Mouse (Mus musculus) liver, embryonic 12.5 days (tissue): ENCODE data around the gene Arhgef10l. TPM values are rescaled to one million over a fixed set of nuclear protein-coding genes. Genes with fewer than 3 reads are reported as not detected.

ENCODE experiments used
- ATAC-seq: fragments of 200-750 bp; cut with Nextera tagmentation; 2 replicates; pipeline ENCODE4 v1.8.0; 2017; ENCODE audit warnings: moderate number of reproducible peaks, mild to moderate bottlenecking, moderate library complexity
- H3K27ac ChIP-seq: fragments of 300-500 bp; sonication (generic); 2 replicates; pipeline ENCODE4 v1.5.1; 2016; ENCODE audit warnings: mild to moderate bottlenecking
- H3K27me3 ChIP-seq: fragments of 300-500 bp; sonication (generic); replicated peaks from 2 replicates; pipeline ENCODE4 v1.6.1; 2016; ENCODE audit warnings: mild to moderate bottlenecking, moderate library complexity
- H3K36me3 ChIP-seq: fragments of 300-500 bp; sonication (generic); 2 replicates; pipeline ENCODE4 v1.6.1; 2016; ENCODE audit warnings: mild to moderate bottlenecking, moderate library complexity
- H3K4me1 ChIP-seq: fragments of 300-500 bp; sonication (generic); 2 replicates; pipeline ENCODE4 v1.6.1; 2016
- H3K4me2 ChIP-seq: fragments of 300-500 bp; sonication (generic); 2 replicates; pipeline ENCODE4 v1.6.1; 2016; ENCODE audit warnings: mild to moderate bottlenecking, moderate library complexity
- H3K4me3 ChIP-seq: fragments of 300-500 bp; sonication (generic); 2 replicates; pipeline ENCODE4 v1.5.1; 2016; ENCODE audit warnings: mild to moderate bottlenecking, moderate library complexity
- H3K9ac ChIP-seq: fragments of 300-500 bp; sonication (generic); 2 replicates; pipeline ENCODE4 v1.6.1; 2016; ENCODE audit warnings: mild to moderate bottlenecking, moderate library complexity
- H3K9me3 ChIP-seq: fragments of 300-500 bp; sonication (generic); replicated peaks from 2 replicates; pipeline ENCODE4 v1.6.1; 2016; ENCODE audit warnings: mild to moderate bottlenecking, moderate library complexity
- WGBS: fragments of 180-500 bp; shearing (Covaris S2); methylation state at CpG from one replicate; pipeline ENCODE4 v1.1.7; 2016; ENCODE audit not compliant: insufficient replicate concordance; 5-methylcytosine and 5-hydroxymethylcytosine counted together
- polyA plus RNA-seq: library from polyadenylated mRNA; unstranded; fragments of >200 nt; fragmentation: Nextera tagmentation; extraction: Ambion mirVana; gene quantifications from 2 replicates; pipeline ENCODE4 v1.2.1, GENCODE M21; 2016

Arhgef10l gene
- polyA plus RNA-seq, 1 experiment from 2014 or later = 3.5 TPM

DNA sequence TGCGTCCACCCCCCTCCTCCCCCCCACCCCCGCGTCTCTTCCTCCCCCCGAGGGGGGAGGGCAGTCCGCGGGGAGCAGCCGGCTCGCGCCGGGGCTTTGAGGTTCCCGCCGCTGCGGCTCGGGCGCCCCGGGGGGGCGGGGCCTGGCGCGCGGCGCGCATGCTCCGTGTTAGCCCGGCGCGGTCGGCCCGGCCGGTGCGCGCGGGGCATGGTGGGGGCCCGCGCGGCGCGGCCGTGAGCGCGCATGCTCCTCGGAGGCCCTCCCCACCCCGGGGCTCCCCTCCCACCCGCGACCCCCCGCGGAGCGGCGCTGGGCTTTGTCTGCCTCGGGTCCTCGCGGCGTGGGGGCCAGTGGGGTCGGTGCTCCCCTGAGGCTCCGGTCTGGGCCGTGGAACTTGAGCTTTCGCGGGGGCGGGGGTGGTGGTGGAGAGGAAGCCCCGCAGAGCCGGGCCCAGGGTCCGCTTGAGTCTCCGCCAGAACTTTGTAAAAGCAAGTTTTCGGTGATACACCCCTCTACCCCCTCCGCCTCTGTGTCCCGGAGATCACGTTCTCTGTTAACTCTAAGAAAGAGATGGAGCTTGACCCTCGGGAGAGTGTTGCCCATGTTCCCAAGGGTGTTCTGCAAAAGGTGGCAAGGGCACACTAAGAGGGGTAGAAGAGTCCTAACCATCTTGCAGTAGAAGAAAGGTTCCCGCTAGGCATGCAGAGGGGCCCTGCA is 37.0 kb upstream of the Arhgef10l start:
- WGBS = under 1% methylated on average over 34 of the region's 68 CpGs
- ATAC-seq = peak; percentile 80
- peaks cover 70% of the 10 kb centered on the region for H3K4me1 ChIP-seq
- H3K9ac ChIP-seq = peak overlapping the region; percentile 94
- H3K4me3 ChIP-seq = peak overlapping the region; percentile 92
- H3K27me3 ChIP-seq = no peaks in the 10 kb centered on the region
- no peaks in the 10 kb centered on the region for H3K9me3 ChIP-seq
- peak overlapping the region; percentile 80 for H3K4me2 ChIP-seq
- peak overlapping the region; percentile 99 for H3K27ac ChIP-seq
- peaks cover 45% of the 10 kb centered on the region for H3K36me3 ChIP-seq

DNA sequence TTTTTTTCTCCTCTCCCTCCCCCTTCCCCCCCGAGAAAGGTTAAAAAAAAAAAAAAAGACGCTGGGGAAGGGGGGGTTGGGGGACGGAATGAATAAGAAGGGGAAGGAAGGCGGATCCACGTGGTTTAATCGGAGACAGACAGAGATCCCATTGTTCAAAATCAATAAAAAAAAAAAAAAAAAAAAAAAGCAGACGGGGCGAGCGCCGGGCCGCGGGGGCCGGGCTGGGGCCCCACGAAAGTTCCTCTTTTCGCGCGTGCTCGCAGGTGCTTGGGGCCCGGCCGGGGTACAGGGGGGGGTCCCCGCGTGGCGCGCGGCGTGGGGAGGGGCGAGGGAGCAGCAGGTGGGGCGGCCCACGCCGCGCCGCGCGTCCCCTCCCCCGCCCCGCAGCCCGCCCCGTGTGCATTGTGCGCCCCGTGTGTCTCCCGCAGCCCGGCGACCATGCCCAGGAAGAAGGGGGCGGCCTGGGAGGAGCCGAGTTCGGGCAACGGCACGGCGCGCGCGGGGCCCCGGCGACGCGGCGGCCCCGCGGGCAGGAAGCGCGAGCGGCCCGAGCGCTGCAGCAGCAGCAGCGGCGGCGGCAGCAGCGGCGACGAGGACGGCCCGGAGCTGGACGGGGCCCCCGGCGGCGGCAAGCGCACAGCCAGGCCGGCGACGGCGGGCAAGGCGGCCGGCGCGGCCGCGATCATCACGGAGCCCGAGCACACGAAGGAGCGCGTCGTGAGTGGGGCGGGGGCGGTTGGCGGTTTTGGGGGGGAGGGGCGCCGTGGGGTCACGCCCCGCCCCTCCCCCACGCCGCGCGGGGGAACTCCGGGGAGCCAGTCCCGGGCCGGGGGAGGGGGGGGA is 36.1 kb upstream of the Arhgef10l start:
- Histone ChIP-seq H3K27ac (peak overlapping the region; percentile 99), H3K9me3 (no peaks in the 10 kb centered on the region), H3K4me2 (peak overlapping the region; percentile 80), H3K4me1 (peaks cover 65% of the 10 kb centered on the region), H3K4me3 (peak overlapping the region; percentile 92), H3K9ac (peak overlapping the region; percentile 94), H3K27me3 (no peaks in the 10 kb centered on the region), H3K36me3 (peaks cover 36% of the 10 kb centered on the region)
- under 1% methylated on average over 85 of the region's 107 CpGs for WGBS
- ATAC-seq = peak; percentile 4; the same call in 1 of the 2 replicates

DNA sequence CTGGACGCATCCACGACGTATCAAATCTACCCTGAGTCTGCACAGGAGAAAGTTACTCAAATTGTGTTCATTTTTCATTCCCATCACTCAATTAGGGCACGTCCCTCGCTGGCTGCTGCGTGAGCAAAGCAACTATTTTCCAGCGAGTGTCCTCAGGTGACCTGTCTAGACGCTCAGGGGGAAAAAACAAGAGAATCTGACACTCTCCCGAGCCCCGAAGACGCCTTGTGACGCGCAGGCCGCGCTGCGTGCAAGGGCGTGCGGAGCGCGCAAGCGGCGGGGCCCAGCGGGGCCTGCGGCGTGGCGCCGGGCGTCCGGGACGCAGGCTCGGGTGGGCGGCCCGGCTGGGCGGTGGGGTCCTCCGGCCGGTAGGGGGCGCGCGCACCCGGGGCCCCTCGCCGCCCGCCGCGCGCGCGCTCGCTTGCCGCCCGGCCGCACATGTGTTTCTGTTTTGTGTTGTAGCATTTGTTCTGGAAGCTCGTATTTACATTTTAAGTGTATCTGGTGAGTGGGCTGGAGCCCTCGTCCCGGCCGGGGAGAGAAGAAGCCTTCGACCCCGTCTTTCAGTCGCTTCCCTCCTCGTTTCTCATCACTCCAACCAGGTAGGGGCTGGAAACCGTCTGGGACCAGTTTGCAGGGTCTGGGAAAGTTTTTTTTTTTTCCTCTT is 35.4 kb upstream of the Arhgef10l start:
- H3K9me3 ChIP-seq = no peaks in the 10 kb centered on the region
- H3K36me3 ChIP-seq = peaks cover 29% of the 10 kb centered on the region
- peak overlapping the region; percentile 94 for H3K9ac ChIP-seq
- no peaks in the 10 kb centered on the region for H3K27me3 ChIP-seq
- peak; percentile 76 for ATAC-seq
- H3K4me2 ChIP-seq = peak overlapping the region; percentile 80
- WGBS = under 1% methylated on average over 61 of the region's 61 CpGs
- peak overlapping the region; percentile 99 for H3K27ac ChIP-seq
- H3K4me1 ChIP-seq = peaks cover 69% of the 10 kb centered on the region
- peak overlapping the region; percentile 92 for H3K4me3 ChIP-seq

DNA sequence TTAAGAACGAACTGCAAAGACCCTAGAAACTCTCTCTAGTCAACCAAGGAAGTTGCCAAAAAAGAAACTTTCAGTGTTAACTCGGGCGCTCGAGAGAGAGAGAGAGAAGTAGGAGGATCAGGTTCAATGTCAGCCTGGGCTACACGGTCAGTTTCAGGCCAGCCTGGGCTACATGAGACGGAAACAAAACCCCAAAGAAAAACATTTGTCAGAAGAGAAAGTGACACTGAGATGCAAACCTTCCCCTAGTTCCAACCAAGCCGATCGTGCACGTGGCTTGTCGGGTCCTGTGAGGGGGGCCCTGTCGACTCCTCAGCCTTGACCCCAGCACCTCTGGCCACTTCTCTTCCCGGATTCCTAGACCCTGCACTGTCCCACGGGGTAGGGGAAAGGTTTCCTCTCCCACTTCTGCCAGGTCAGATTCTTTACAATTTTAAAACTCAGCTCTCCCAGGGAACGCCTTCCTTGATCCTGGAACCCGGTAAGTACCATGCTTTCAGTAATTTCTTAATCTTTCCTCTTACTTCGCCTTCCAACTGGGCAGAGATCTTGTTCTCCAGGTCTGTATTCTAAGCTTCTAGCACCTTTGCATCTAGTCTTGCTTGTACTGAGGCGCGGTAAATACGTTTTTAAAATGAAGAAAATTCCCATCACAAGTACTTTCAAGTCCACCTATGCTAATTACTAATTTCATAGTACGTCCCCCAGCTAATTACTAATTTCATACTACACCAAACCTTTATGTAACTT is 34.6 kb upstream of the Arhgef10l start, which contains the start of gene Rcc2:
TSS of gene Rcc2 (plus strand) at position 273 of the 750 bp plus-strand sequence.
- Histone ChIP-seq H3K9me3 (no peaks in the 10 kb centered on the region), H3K27me3 (no peaks in the 10 kb centered on the region), H3K4me1 (peaks cover 69% of the 10 kb centered on the region), H3K36me3 (peaks cover 21% of the 10 kb centered on the region), H3K4me2 (peak within 1 kb of the TSS; percentile 80), H3K9ac (peak within 1 kb of the TSS; percentile 94), H3K4me3 (peak within 1 kb of the TSS; percentile 92), H3K27ac (peak within 1 kb of the TSS; percentile 99)
- WGBS = 5% methylated on average over 20 of the region's 20 CpGs
- ATAC-seq = no peak

DNA sequence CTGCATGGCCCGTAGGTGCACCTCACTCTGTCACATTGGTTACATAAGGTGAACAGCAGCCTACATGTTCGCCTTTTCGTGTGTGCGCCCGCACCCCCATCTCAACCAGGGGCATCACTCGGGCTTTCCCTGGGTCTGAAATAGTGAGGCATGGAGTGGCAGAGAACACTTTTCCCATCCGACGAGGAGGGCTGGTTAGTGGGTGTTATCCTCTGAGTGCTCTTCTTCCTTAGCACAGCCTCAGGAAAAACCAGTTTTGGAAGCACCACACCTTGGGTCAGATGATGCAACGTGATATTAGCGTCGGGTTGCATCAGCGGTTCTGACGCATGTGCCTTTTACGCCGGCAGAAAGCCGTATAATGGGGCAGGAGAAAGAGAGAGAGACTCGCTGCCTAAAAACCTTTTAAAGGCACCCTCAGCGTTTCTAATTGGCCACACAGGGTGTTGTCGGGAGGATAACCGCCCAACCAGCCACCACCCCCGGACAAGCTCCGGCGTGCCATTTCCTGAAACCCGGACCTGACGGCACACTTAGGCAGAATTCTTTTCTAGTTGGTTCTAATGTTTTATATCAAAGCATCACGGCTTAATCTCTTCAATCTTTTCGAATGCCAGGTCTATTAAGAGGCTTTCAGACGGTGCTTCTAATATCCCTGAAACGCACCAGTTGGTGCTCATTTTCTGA is 33.8 kb upstream of the Arhgef10l start:
- peaks cover 69% of the 10 kb centered on the region for H3K4me1 ChIP-seq
- peak overlapping the region; percentile 92 for H3K4me3 ChIP-seq
- peak overlapping the region; percentile 94 for H3K9ac ChIP-seq
- H3K27me3 ChIP-seq = no peaks in the 10 kb centered on the region
- peaks cover 13% of the 10 kb centered on the region for H3K36me3 ChIP-seq
- peak overlapping the region; percentile 99 for H3K27ac ChIP-seq
- peak; percentile 68 for ATAC-seq
- peak overlapping the region; percentile 80 for H3K4me2 ChIP-seq
- 7% methylated on average over 29 of the region's 29 CpGs for WGBS
- no peaks in the 10 kb centered on the region for H3K9me3 ChIP-seq

DNA sequence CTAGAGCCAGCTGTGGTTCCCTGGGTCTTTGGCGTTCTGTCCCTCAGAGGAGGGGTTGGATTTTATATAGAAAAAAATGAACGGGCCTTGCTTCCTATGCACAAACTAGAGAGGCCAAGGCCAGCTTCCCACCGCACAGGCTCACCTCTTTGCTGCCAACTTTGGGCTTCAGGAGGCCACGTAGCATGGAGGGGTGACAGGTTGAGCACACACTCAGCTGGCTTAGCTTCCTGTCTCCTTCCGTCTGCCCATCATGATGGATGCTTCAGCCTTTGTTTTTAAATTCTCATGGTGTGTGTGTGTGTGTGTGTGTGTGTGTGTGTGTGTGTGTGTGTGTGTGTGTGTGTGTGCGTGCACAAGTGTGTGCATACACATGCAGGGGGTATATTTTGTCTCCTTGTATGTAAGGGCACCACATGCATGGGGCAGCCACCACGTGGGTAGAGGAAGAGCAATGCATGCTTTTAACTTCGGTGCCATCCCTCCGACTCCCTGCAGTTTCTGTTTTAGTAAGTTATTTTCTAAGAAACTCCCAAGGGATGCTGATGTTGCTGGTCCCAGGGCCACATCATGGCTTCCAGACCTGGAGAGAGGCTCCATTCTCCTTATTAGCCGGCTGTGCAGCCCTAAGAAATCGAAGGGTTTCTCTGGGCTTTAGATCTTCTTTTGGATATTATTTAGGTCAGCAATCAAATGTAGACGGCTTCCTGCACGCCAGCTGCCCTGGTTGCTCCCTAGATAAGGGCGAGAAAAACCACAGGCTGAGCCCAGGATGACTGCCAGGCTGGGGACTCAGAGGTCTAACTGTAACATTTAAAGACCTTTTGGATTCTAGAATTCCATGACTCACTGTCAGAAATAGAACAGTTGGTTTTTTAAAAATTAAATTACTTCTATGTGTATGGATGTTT is 30.1 kb upstream of the Arhgef10l start:
- Histone ChIP-seq H3K27me3 (no peaks in the 10 kb centered on the region), H3K4me1 (peaks cover 85% of the 10 kb centered on the region), H3K36me3 (no peaks in the 10 kb centered on the region), H3K9me3 (no peaks in the 10 kb centered on the region), H3K4me3 (peak overlapping the region; percentile 44), H3K27ac (peak overlapping the region; percentile 84), H3K9ac (peak overlapping the region; percentile 51), H3K4me2 (peak overlapping the region; percentile 66)
- WGBS = 39% methylated on average over 14 of the region's 14 CpGs
- peak; percentile 68 for ATAC-seq

DNA sequence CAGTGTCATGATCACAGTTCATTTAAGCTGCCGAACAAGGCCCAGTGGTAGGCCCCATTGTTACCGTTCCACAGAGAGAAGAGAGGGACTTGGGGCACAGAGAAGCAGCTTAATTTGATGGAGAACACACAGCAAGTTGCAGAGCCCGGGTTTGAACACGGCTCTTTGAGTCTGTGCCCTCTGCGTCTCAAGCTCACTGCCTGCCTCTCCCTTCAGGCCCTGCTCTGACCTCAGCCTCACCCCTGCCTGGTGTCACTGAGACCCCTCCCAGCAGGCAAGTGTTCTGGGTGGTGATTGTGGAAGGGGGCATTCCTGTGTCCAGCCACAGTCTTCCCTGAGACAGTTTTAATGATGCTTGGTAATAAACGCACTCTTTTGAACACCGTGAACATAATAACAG is 29.3 kb upstream of the Arhgef10l start:
- H3K9ac ChIP-seq = peak overlapping the region; percentile 51; the same call in 1 of the 2 replicates
- H3K4me2 ChIP-seq = peak overlapping the region; percentile 66; the same call in 1 of the 2 replicates
- no peak overlapping the region for H3K4me3 ChIP-seq
- peaks cover 85% of the 10 kb centered on the region for H3K4me1 ChIP-seq
- no peak for ATAC-seq
- H3K27me3 ChIP-seq = no peaks in the 10 kb centered on the region
- H3K36me3 ChIP-seq = no peaks in the 10 kb centered on the region
- H3K9me3 ChIP-seq = no peaks in the 10 kb centered on the region
- WGBS = 78% methylated on average over 7 of the region's 7 CpGs
- peak overlapping the region; percentile 84 for H3K27ac ChIP-seq

DNA sequence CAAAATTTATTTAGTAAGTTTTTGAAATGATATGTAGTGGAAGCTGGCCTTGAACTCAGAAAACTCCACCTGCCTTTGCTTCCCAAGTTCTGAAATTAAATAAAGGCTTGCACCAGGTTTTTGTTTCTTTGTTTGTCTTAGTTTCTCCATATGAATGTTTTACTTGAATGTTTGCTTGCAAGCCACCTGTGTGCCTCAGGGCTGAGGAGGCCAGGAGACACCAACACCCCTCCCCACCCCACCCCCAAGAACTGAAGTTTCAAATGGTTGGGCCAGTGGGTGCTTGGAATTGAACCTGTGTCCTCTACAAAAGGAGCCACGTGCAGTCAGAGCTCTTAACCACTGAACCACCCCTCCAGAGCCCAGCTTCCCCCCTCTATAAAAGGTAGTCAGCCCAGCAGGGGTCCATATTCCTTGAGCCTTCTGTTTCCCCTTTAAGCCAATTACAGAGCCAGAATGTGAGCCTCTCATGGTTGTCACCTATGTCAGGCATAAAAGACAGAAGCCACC is 28.8 kb upstream of the Arhgef10l start:
- H3K4me2 ChIP-seq = no peak overlapping the region
- H3K27ac ChIP-seq = peak overlapping the region; percentile 84
- no peak overlapping the region for H3K4me3 ChIP-seq
- no peak for ATAC-seq
- H3K9me3 ChIP-seq = no peaks in the 10 kb centered on the region
- H3K4me1 ChIP-seq = peaks cover 87% of the 10 kb centered on the region
- H3K36me3 ChIP-seq = no peaks in the 10 kb centered on the region
- 50% methylated on average over 1 of the region's 1 CpGs for WGBS
- H3K27me3 ChIP-seq = no peaks in the 10 kb centered on the region
- peak overlapping the region; percentile 51; the same call in 1 of the 2 replicates for H3K9ac ChIP-seq

DNA sequence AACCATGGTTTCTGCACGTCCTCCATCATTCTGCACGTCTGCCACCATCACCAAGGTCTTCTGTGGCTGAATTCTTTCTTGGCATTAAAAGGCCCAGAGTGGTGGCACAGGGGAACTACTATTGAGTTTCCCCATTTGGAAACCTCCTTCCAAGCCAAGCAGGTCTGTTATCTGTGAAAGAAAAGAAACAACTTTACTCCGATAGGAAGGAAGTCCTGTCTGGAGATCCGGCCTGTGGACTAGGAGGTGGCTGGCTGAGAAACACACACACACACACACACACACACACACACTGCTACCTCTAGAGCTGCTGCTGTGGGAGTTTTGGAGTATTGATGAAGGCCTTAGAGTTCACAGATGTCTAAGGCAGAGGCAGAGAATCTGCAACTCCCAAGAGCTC is 27.7 kb upstream of the Arhgef10l start:
- Histone ChIP-seq H3K4me1 (peaks cover 87% of the 10 kb centered on the region), H3K27me3 (no peaks in the 10 kb centered on the region), H3K9ac (no peak overlapping the region), H3K4me3 (no peak overlapping the region), H3K27ac (peak overlapping the region; percentile 64), H3K36me3 (no peaks in the 10 kb centered on the region), H3K4me2 (no peak overlapping the region; the same call in 1 of the 2 replicates), H3K9me3 (no peaks in the 10 kb centered on the region)
- ATAC-seq = no peak
- 24% methylated on average over 4 of the region's 4 CpGs for WGBS

DNA sequence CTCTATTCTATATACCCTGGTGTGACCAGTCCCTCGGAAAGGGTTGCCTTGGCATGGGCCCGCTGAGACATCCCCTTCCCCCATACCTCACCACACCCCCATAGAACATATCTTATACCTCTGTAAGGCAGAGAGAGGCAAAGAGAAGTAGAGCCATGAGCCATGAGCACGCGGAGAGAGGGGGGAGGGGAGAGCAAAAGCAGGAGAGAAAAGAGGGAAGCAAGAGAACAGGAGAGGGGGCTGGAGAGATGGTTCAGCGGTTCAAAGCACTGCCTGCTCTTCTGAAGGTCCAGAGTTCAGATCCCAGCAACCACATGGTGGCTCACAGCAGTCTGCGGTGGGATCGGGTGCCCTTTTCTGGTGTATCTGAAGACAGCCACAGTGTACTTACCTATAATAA is 25.7 kb upstream of the Arhgef10l start:
- H3K27me3 ChIP-seq = no peaks in the 10 kb centered on the region
- ATAC-seq = no peak
- H3K9ac ChIP-seq = peak overlapping the region; percentile 13
- WGBS = 32% methylated on average over 7 of the region's 7 CpGs
- H3K4me1 ChIP-seq = peaks cover 96% of the 10 kb centered on the region
- no peaks in the 10 kb centered on the region for H3K36me3 ChIP-seq
- H3K27ac ChIP-seq = peak overlapping the region; percentile 76
- peak overlapping the region; percentile 61; the same call in 1 of the 2 replicates for H3K4me2 ChIP-seq
- H3K9me3 ChIP-seq = no peaks in the 10 kb centered on the region
- H3K4me3 ChIP-seq = no peak overlapping the region
